Mouse (Mus musculus): ENCODE results near the gene Rnaseh2a. TPM values are rescaled to one million over a fixed set of nuclear protein-coding genes. Genes with fewer than 3 reads are reported as not detected.

The Rnaseh2a gene
- polyA plus RNA-seq, 1 experiment from 2014 or later, result 80.1 TPM

DNA sequence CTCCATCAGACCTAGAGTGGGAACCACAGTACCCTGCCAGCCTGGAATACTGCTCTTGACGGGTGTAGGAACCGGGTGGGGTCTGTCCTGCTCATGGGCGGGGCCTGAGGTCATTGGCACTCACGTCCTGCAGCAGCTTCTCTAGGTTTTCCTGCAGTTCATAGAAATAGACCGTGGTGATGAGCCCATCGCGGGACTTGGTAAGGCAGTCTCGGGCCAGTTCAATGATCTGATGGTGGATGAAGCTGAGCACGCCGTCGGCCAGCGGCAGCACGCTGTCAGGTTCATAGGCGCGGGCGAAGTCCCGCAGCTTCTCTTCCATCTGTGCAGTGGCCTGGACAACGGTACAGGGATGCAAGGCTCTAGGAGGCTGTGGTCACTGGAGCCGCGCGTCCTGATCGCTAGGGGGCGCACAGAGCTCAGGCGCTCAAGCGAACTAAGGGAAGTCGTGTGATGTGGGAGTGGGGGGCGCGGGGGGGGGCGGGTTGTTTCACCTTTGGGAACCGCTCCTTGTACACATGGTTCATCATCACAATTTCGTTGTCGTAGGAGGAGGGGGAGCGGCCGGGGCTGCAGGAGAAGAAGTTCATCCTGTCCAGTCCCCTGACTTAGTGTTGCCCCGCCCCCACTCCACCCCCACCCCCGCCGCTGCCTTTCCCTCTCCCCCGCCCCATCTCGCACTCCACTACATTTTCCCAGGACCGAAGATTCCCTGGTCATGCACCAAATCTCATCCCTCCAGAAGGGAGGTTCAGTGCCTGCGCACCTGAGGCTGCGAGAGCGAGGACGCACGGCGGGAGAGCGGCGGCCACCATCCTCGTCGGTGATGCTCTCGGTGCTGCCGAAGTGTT lies 40.9 kb downstream of the Rnaseh2a start:
- Histone ChIP-seq H3K27me3 (ENCODE audit: control insufficient read depth, insufficient read depth, low read length) (no peaks in the 10 kb centered on the region), H3K9me3 (ENCODE audit: control insufficient read depth, low read length) (no peaks in the 10 kb centered on the region), H3K4me3 (ENCODE audit: low read depth, low read length) (peak overlapping the region; percentile 22; the same call in 1 of the 2 replicates), H3K4me2 (replicated peaks; ENCODE audit: low read depth) (peak overlapping the region; percentile 45), H3K4me1 (replicated peaks; ENCODE audit: control insufficient read depth, insufficient read depth) (no peaks in the 10 kb centered on the region), H3K9ac (ENCODE audit: low read length) (0 out of 2 replicates have a peak overlapping the region, but pooled peaks have one; percentile 23), H3K36me3 (ENCODE audit: control insufficient read depth, insufficient read depth, low read length) (no peaks in the 10 kb centered on the region), H3K27ac (replicated peaks) (no peak overlapping the region)
- ATAC-seq (ENCODE audit: low FRiP score, low TSS enrichment) (peak; percentile 76), DNase-seq (ENCODE audit: low spot score) (peak; percentile 73)
- TF ChIP-seq EP300 (optimal IDR thresholded peaks at IDR 0.05), result no peak
- peak; percentile 80 for TF ChIP-seq CTCF (IDR thresholded peaks at IDR 0.05; ENCODE audit: low read depth)
- whole genome bisulfite sequencing, result 3% methylated on average over 49 of the region's 52 CpGs

- H3K4me3 ChIP-seq (ENCODE audit: low read depth, low read length), result no peak overlapping the region
- no peak overlapping the region for H3K27ac ChIP-seq (replicated peaks)
- no peak overlapping the region for H3K9ac ChIP-seq (ENCODE audit: low read length)
- no peak overlapping the region for H3K4me2 ChIP-seq (replicated peaks; ENCODE audit: low read depth)
- no peaks in the 10 kb centered on the region for H3K36me3 ChIP-seq (ENCODE audit: control insufficient read depth, insufficient read depth, low read length)
- 85% methylated on average over 1 of the region's 1 CpGs for WGBS
- TF ChIP-seq CTCF (IDR thresholded peaks at IDR 0.05; ENCODE audit: low read depth) (no peak), EP300 (optimal IDR thresholded peaks at IDR 0.05) (no peak)
- ATAC-seq (ENCODE audit: low FRiP score, low TSS enrichment), result 0 out of 2 replicates have a peak, but pooled peaks have one; percentile 27
- H3K27me3 ChIP-seq (ENCODE audit: control insufficient read depth, insufficient read depth, low read length), result no peaks in the 10 kb centered on the region
- H3K4me1 ChIP-seq (replicated peaks; ENCODE audit: control insufficient read depth, insufficient read depth), result no peaks in the 10 kb centered on the region
- DNase-seq (ENCODE audit: low spot score), result no peak
- no peaks in the 10 kb centered on the region for H3K9me3 ChIP-seq (ENCODE audit: control insufficient read depth, low read length)
These were observed 42.1 kb downstream of the Rnaseh2a start for GRCm38 (mm10) chr8:84927513-84927912.

GRCm38 (mm10) chr8:84925557-84925956 lies 44.0 kb downstream of the Rnaseh2a start:
- TF ChIP-seq EP300 (optimal IDR thresholded peaks at IDR 0.05), result no peak
- TF ChIP-seq CTCF (IDR thresholded peaks at IDR 0.05; ENCODE audit: low read depth), result no peak
- H3K9ac ChIP-seq (ENCODE audit: low read length), result no peak overlapping the region
- no peaks in the 10 kb centered on the region for H3K27me3 ChIP-seq (ENCODE audit: control insufficient read depth, insufficient read depth, low read length)
- no peak for DNase-seq (ENCODE audit: low spot score)
- ATAC-seq (ENCODE audit: low FRiP score, low TSS enrichment), result no peak
- no peaks in the 10 kb centered on the region for H3K4me1 ChIP-seq (replicated peaks; ENCODE audit: control insufficient read depth, insufficient read depth)
- H3K27ac ChIP-seq (replicated peaks), result no peak overlapping the region
- H3K9me3 ChIP-seq (ENCODE audit: control insufficient read depth, low read length), result no peaks in the 10 kb centered on the region
- H3K4me3 ChIP-seq (ENCODE audit: low read depth, low read length), result no peak overlapping the region
- H3K36me3 ChIP-seq (ENCODE audit: control insufficient read depth, insufficient read depth, low read length), result no peaks in the 10 kb centered on the region
- 57% methylated on average over 7 of the region's 7 CpGs for WGBS
- H3K4me2 ChIP-seq (replicated peaks; ENCODE audit: low read depth), result no peak overlapping the region

DNA sequence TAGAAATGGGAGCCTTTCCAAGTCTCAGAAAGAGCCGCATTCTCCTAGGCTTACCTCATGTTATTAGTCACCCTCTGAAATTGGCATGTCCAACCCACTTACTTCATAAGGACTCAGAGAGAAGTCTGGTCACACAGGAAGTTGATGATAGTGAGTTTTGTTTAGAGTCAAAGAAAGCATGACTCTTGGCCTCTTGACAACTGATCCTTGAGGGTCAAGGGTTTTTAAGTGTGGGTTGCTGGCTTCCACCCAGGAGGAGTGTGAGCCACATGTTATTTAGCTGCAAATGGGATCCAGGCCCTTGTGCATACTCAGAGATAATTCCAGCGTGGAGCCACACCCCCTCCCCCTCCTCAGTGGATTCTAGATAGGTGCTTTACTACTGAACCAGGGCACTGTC lies 48.0 kb downstream of the Rnaseh2a start:
- H3K36me3 ChIP-seq (ENCODE audit: control insufficient read depth, insufficient read depth, low read length), result no peaks in the 10 kb centered on the region
- WGBS, result 63% methylated on average over 2 of the region's 2 CpGs
- DNase-seq (ENCODE audit: low spot score), result no peak
- no peak overlapping the region for H3K9ac ChIP-seq (ENCODE audit: low read length)
- no peaks in the 10 kb centered on the region for H3K9me3 ChIP-seq (ENCODE audit: control insufficient read depth, low read length)
- no peaks in the 10 kb centered on the region for H3K4me1 ChIP-seq (replicated peaks; ENCODE audit: control insufficient read depth, insufficient read depth)
- TF ChIP-seq EP300 (optimal IDR thresholded peaks at IDR 0.05) (no peak), CTCF (IDR thresholded peaks at IDR 0.05; ENCODE audit: low read depth) (no peak)
- no peak overlapping the region for H3K27ac ChIP-seq (replicated peaks)
- no peak overlapping the region for H3K4me3 ChIP-seq (ENCODE audit: low read depth, low read length)
- no peaks in the 10 kb centered on the region for H3K27me3 ChIP-seq (ENCODE audit: control insufficient read depth, insufficient read depth, low read length)
- H3K4me2 ChIP-seq (replicated peaks; ENCODE audit: low read depth), result no peak overlapping the region
- no peak for ATAC-seq (ENCODE audit: low FRiP score, low TSS enrichment)

GRCm38 (mm10) chr8:84918646-84919045 lies 50.9 kb downstream of the Rnaseh2a start:
- H3K27me3 ChIP-seq (ENCODE audit: control insufficient read depth, insufficient read depth, low read length), result no peaks in the 10 kb centered on the region
- no peak overlapping the region for H3K4me3 ChIP-seq (ENCODE audit: low read depth, low read length)
- DNase-seq (ENCODE audit: low spot score), result no peak
- no peak overlapping the region for H3K27ac ChIP-seq (replicated peaks)
- no peak overlapping the region for H3K4me2 ChIP-seq (replicated peaks; ENCODE audit: low read depth)
- no peaks in the 10 kb centered on the region for H3K4me1 ChIP-seq (replicated peaks; ENCODE audit: control insufficient read depth, insufficient read depth)
- no peak for ATAC-seq (ENCODE audit: low FRiP score, low TSS enrichment)
- H3K9me3 ChIP-seq (ENCODE audit: control insufficient read depth, low read length), result no peaks in the 10 kb centered on the region
- no peak overlapping the region for H3K9ac ChIP-seq (ENCODE audit: low read length)
- WGBS, result 90% methylated on average over 15 of the region's 15 CpGs
- TF ChIP-seq EP300 (optimal IDR thresholded peaks at IDR 0.05) (no peak), CTCF (IDR thresholded peaks at IDR 0.05; ENCODE audit: low read depth) (no peak)
- no peaks in the 10 kb centered on the region for H3K36me3 ChIP-seq (ENCODE audit: control insufficient read depth, insufficient read depth, low read length)

GRCm38 (mm10) chr8:84917781-84918180 lies 51.8 kb downstream of the Rnaseh2a start:
- Histone ChIP-seq H3K9ac (ENCODE audit: low read length) (no peak overlapping the region), H3K9me3 (ENCODE audit: control insufficient read depth, low read length) (no peaks in the 10 kb centered on the region), H3K27ac (replicated peaks) (no peak overlapping the region), H3K4me1 (replicated peaks; ENCODE audit: control insufficient read depth, insufficient read depth) (no peaks in the 10 kb centered on the region), H3K36me3 (ENCODE audit: control insufficient read depth, insufficient read depth, low read length) (no peaks in the 10 kb centered on the region), H3K27me3 (ENCODE audit: control insufficient read depth, insufficient read depth, low read length) (no peaks in the 10 kb centered on the region), H3K4me2 (replicated peaks; ENCODE audit: low read depth) (no peak overlapping the region), H3K4me3 (ENCODE audit: low read depth, low read length) (no peak overlapping the region)
- TF ChIP-seq EP300 (optimal IDR thresholded peaks at IDR 0.05), result no peak
- DNase-seq (ENCODE audit: low spot score) (no peak), ATAC-seq (ENCODE audit: low FRiP score, low TSS enrichment) (no peak)
- 48% methylated on average over 20 of the region's 20 CpGs for WGBS
